Mouse (Mus musculus) urinary bladder, postnatal 10 days (tissue): ENCODE data around the gene Senp7.
"Not testable (repeated sequence)": the region's sequence is repeated elsewhere in the genome, so short reads cannot be mapped to it uniquely, and the experiment has no call there.

Source experiments
- DNase-seq: peaks from one replicate; pipeline ENCODE4 v3.0.0; 2022; ENCODE audit warnings: low spot score

Gene Senp7

DNA sequence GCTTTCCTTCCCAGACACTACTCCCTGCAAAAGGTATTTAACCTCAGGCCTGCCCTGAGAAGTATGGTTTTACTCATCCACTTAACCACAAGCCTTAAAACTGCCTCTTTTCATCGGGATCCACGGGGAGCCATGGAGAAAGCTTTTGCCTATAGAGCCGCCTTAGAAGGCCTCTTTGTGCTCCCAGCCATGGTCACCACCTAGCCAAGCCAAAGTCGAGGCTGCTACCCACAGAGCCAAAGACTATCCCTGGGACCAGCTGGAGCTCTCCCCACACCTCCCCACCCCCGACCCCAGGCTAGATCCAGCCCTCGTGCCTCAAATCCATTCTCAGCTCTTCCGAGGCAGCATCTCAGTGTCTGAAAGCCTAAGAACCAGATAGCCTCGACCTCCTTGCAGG is 18.0 kb downstream of the Senp7 start:
- no peak for DNase-seq

DNA sequence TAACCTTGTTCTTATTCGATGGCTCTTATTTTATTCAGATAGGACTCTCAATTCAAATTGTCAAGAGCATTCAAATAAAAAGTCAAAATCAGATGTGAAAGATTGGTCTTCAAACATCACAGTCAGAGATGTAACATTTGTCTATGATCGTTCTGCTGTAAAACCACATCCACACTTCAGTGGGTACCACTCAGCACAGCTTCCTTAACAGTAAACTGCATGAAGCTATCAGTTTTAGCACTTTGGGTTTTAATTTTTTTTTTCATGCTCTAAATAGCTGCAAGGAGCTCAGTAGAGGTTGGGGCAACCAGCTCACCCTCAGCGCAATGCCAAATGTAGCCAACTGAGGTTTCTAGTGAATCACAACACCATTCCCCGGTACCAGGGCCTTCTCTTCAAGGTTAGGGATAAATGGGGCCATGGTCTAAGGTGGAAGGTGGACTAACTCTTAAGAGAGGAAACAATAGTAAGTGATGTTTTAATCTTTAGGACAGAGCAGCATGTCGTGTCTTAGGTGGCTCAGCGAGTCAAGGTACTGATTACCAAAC is 20.5 kb downstream of the Senp7 start:
- DNase-seq: no peak

DNA sequence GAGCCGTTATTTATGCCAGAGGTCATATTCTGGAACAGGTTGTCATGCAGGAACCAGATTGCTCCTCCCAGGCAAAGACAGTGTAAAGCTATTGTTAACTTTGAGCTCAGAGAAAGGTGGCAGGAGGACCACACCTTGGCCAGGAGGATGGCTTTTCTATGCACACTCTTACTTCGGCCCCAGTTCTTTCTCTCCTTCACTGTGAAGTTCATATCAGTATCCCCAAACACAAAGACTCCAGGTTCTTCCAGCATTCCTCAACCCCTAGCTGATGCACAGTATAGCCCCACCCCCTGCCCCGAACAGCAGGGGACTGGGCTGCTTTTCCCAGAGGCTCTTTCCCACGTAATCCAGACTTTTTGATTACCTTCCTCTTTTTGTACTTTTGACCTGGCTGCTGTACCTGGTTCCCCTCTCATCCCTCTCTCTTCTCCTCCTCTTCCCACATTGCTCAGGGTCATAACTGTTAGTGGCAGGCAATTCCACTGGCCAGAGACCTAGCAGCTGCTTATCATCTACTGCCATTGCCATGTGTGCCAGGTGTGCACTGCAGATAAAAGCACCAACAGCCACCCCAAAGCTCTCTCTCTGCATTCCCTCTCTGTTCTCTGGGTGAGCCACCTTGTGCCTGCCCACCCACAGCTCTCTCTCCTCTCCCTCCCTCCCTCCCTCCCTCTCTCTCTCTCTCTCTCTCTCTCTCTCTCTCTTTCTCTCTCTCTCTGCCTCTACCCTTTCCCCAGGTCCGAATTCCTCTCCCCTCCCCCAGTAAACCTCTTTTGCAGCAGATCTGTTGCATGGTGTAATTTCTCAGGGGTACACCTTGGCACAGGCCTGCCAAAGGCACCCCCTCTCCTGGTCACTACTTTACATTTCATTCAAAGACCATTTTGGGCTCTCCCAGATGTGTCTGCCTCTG is 23.4 kb downstream of the Senp7 start:
- no peak for DNase-seq

DNA sequence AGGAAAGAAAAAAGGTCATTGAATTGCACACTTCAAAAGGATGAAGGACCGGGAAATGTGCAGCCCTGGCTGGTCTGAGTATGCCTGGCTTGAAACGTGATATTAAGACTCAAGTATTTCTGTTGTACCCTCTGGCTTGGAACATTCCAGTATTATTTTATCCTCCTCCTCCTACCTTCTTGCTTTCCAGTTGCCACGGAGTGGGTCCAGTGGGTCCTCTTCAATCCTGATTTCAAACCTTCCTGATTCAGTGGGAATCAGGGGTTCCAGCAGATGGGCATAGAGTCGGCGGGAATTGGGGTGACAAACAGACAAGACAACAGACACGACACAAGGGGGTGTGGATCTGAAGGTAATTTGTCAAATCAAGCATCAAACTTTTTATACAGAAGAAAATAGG is 24.4 kb downstream of the Senp7 start:
- no peak for DNase-seq

DNA sequence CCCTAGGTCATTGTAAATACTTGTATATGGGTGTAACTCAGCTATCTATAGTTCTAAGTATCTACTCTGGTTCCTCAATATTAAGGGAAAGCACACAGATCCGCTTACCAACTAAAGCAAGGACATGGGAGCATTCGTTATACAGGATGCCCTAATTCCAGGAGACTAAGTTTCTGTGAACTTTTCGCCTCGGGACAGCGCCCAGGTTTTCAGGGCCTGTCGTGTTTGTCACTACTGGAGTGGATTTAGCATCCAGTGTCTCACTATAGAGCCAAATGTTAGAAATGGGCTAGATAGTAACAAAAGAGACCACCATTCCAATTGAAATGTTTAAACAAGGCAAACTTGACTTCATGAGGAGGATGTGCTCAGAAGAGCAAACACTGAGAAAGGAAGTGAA is 25.0 kb downstream of the Senp7 start:
- DNase-seq: not testable (repeated sequence)

DNA sequence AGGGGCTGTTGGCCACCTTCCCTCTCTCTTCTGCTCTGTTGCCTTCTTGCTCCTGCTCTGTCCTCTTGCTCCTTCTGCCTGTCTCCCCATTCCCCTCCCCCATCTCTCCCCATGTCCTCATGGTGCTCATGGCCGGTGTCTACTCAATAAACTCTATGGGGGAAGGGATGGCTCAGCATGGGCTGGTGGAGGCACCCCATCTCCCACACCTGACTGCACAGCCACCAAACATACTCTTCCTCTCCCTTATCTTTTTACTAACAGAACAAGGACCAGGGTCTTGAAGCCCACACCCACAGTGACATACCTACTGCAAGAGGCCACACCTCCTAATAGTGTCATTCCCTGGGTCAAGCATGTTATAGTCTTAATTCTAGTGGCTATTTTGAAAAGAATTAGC is 26.0 kb downstream of the Senp7 start:
- no peak for DNase-seq

DNA sequence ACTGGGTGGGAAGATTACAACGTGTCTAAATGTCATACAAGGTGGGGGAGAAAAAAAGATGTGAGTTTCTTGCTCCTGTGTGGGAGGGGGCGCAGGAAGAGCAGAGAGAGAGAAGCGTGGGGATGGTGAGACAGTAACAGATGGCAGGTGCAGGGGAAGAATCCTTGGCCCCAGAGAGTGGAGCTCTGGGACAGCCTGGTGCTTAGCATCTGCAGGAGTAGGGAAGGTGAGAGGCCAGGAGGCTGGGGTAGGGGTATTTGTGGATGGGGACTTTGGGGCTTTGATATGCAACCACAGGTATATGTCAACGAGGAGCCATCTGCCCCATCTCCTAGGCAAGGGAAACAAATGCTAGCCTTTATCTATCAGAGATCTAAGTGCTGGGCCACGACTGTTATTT is 26.4 kb downstream of the Senp7 start:
- no peak for DNase-seq

DNA sequence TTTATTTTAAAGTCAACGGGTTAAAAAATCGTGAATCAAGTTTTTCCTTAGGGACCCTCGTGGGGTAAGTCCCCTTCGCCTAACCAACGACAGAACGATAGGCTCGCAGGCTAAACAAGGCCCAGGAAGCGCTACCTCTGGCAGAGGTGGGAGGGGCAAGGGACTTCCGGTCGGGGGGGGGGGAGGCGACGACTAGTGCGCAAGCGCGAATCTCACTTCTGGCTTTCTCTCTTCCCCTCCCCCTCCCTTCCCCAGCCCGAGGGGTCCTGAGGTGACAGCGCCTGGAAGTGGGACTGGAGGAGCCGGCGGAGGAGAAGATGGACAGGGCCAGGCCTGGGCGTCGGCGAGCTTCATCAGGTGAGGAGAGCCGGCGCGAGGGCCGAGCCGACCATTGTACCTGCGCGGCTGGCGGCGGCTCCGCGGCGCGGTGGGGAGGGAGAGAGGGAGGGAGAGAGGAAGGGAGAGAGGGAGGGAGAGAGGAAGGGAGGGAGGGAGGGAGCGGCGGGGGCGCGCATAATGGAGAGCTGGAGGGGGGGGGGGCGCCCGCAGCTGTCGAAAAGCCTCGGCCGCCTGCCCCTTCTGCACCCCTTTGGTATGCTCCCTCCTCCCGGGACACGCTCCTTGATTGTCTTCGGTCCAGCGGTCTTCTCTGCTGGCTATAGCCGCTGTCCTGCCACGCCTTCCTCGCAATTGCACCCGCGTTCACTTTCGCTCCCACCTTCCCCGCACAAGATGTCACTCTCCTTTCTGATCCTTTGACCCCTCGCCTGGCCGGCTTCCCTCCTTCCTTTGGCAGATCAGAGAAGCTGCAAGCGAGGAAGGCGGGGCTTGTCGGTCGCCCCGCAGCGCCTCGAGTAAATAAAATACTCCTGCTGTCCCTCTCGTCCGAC is 27.3 kb downstream of the Senp7 start:
- peak; percentile 29 for DNase-seq

DNA sequence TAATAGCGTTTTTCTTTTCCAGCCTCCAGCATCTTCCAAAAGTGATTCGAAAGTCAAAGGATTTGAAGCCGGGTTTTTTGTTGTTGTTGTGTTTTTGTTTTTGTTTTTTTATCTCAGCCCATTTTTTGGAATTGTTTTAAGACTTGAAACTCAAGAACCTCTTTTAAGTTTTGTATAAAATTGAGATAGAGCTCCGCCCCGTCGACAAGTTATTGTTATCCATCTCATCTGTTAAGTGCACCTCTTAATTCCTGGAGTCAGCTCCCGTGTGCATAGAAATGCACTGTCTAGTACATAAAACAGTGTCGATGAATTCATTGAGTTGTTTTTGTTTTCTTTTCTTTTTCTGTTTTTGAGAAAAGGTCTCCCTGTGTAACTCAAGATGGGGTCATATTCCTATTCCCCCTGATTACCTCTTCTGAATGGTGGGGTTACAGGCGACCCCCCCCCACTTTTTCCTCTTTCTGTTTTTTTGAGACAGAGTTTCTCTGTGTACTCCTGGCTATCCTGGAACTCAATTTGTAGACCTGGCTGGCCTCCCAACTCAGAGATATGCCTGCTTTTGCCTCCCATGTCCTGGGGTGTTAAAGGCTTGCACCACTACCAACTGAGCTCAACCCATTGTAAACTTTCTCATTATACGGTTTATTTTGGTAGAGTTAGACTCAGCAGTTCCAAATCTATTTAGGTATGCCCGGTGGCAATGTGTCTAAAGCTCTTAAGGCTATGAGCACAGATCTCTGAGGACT is 28.2 kb downstream of the Senp7 start:
- DNase-seq: no peak

DNA sequence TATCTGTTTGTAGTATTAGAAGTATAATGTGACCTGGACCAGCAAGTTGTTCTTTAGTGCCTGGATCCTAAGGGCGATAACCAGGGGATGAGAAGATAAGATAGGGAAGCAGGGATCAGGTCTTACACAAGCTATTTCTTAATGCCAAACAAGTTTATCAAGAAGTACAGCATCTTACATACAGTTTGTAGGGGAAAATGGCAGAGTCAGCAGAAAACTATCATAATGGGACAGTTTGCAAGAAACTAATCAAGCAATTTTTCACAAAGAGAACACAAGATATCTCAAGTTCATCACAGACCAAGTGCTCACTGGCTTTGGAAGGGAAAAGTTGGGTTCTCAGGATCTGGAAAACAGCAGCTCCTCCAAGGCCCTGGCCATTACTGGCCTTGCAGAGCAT is 31.3 kb downstream of the Senp7 start:
- no peak for DNase-seq

DNA sequence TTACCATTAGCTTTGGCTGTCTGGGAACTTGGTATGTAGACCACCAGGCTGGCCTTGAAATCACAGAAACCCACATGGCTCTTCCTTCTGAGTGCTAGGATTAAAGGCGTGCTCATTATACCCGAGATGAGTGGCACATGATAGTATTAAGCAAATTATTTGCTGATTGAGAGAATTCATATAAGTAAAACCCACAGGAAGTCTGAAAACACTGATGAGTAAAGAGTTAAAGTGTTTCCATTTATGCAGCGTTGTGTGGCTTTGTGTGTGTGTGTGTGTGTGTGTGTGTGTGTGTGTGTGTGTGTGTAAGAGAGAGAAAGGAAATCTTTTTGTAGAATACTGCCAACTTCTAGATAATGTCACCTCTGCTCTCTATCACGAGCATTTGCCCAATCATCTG is 33.6 kb downstream of the Senp7 start:
- DNase-seq: no peak

DNA sequence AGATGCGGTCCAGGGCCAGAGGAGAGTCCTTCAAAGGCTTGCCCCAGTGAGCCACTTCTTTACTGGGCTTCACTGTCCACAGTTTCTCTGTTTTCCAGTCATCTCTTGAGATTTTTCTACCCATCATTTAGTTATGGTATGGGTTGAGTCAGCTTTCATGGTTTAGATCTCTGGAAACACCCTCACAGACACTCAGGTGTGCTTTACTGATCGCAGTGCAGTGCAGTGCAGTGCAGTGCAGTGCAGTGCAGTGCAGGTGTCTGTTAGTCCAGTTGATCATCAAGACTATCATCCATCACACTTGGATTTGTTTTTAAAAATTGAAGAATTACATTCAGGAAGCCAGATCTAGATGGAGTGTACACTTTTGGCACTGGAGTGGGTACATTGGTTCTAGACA is 38.2 kb downstream of the Senp7 start:
- no peak for DNase-seq

DNA sequence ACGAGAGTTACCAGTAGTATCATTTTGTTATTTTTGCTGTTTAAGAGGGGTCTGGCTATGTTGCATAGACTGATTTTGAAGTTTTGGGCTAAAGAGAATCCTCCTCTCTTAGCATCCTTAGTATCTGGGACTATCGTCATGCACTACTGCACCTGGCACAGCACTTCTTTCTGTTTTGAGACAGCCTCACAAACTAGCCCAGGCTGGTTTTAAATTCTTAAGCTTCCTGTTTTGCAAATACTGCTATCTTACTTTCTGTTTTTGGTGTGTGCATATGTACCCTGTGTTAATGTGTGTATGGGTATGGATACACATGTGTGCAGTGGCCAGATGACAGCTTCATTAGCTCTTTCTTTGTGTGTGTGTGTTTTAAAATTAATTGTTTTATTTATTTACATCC is 42.2 kb downstream of the Senp7 start:
- DNase-seq: no peak

DNA sequence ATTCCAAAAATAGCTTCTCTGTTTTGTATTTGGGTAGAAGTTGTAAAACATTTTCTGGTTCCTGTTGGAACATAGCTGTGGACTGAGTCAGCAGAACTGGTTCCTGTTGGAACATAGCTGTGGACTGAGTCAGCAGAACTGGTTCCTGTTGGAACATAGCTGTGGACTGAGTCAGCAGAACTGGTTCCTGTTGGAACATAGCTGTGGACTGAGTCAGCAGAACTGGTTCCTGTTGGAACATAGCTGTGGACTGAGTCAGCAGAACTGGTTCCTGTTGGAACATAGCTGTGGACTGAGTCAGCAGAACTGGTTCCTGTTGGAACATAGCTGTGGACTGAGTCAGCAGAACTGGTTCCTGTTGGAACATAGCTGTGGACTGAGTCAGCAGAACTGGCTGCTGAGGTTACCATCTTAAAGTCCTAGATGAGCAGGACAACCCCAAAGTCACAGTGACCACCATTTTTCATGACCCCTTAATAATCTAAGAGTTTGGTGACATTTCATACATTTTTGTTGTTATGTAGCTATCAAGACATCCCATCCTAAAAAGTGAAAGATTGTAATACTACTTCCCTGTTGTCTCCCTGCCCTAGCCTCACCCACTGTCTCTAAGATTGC is 48.4 kb downstream of the Senp7 start:
- DNase-seq: not testable (repeated sequence)

DNA sequence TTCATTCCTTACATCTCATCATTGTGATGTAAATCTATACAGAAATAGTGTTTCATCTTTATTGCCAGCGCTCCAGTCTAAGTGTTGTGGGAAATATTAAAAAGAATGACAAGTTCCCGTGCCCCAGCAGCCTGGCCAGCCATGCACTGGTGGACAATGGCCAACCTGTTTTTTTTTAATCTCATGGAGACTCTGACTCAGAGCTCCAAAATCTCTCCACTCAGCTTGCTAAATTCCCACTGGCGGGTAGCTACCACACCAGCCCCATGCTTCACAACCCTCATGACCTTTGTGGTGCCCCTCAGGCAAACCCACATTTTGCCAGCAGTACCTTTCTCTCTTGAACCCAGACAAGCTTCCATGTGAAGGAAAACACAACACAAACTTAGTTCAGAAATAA is 67.6 kb downstream of the Senp7 start:
- DNase-seq: no peak

DNA sequence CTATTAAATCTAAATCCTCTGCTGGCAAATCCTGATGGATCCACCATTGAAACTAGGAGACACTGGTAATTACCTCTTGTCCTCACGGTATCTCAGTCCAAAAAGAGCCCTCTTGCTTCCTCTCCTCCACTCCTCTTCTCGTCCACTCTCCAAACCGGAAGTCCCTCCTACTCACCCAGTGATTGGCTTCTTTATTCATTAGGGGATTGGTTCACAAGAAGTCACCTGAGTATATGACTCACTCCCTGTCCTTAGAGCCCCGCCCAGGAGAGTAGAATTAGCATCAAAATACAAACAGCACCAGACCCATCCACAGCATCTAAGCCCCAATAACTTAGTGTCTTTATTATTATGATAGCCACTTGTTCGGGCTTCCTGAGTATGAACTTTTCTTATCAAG is 68.0 kb downstream of the Senp7 start:
- no peak for DNase-seq

DNA sequence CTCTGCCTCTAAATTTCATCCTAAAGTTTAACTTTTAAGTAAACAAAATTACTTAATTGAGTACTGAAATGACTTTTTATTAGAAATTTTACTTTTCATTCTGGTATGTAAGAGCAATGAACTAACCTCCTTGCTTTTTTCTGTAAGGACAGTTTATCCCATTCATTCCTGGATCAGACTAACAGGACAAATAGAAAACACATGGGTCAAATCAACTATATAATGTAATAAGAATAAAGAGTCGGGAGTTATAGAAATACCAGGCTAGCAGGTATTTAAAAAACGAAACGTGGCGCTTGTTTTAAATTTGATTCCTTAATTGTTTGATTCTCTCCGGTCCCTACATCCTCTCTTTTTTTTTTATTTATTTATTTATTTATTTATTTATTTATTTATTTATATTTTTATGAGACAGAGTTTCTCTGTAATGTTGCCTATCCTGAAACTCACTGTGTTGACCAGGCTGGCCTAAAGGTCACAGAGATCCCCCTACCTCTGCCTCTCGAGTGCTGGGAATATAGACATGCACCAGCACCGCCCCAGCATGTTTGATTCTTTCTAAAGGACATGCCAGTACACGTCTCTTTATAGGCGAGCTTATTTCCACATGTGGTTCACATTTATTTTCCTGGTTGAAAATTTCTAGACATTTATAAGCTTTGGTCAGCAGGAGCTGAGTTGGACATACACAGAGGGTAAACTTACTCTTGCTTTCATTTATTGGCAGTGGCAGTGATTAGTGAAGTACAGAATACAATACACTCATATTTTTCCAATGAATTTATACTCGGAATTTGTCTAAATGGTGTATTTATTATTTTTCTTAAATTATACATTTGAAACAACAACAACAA is 69.4 kb downstream of the Senp7 start:
- DNase-seq: no peak

DNA sequence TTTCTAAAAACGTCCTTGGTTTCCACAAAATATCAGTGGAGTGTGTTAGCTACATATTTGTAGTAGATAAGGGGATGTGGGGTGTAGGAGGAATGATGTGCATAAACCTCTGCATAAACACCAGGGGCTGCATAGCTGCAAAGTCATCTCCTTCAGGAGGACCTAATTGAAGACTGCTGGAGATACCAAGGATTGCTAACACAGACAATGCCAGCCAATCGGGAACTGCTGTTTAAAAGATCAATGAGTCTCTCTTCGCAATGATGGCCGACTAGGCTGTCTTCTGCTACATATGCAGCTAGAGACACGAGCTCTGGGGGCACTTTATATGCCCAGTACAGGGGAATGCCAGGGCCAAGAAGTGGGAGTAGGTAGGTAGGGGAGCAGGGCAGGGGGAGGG is 74.4 kb downstream of the Senp7 start:
- DNase-seq: no peak

DNA sequence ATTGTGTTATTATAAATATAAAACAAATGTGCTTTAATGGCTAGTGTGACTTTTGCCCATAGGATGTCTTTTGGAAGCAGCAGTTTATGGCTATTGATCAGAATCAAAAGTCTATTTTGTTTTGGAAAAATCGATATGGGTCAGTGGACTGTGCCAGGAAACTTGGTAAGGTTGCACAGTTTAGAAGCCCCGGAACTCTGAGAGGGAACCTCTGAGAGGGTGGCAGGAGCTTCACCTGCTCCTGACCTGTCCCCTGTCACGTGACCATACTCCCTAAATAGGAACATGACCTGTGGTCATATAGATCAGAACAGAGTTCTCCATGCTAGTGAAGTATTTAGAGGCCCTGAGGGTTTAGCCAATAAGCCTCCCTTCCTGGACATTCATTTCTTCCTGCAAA is 75.9 kb downstream of the Senp7 start:
- DNase-seq: no peak

DNA sequence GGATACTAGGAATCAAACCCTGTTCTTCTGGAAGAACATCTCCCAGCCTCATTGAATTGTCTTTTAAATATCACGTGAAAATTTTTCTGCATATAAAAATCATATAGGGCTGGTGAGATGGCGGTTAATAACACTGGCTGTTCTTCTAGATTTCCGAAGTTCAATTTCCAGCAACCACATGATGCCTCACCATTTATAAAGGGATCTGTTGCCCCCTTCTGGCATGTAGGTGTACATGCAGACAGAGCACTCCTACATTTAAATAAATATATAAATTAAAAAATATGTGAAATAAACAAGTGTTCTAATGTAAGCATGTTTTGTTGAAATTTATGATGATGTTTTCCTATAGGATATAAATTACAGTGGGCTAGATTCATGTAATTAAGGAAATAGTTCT is 83.5 kb downstream of the Senp7 start:
- DNase-seq: no peak

DNA sequence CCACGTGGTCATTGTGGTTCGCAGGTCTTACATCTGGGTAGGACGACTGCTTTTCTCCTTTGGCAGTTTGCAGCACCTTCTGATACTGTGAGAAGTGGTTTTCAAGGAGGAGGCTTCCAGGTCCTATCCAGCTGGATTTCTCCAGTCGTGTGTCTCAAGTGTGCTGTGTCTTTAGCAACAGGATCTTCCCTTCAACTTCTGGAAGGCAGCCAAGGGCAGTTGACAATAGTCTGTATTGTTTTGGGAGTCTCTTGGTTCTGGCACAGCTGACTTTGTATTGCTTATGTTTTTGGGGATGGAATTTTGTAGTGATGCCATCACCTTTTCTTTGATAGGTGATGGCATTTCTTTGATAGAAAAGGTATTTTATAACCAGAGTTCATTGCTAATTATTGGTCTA is 86.0 kb downstream of the Senp7 start:
- no peak for DNase-seq
